Mouse (Mus musculus) spleen, adult 2 months (tissue): ENCODE results near the gene Slc25a11.

Source experiments
- CTCF ChIP-seq: fragments of 200-500 bp; IDR thresholded peaks from 2 replicates; pipeline ENCODE4 v1.5.1; 2011; ENCODE audit warnings: mild to moderate bottlenecking, inconsistent platforms; ENCODE audit not compliant: insufficient read depth, insufficient read length, insufficient replicate concordance; ENCODE audit errors: extremely low read depth
- POLR2A ChIP-seq: fragments of 200-500 bp; IDR thresholded peaks from 2 replicates; pipeline ENCODE4 v1.6.1; 2011; ENCODE audit warnings: low read depth, low read length, inconsistent platforms

GRCm38 (mm10) chr11:70678092-70678491, 30.8 kb upstream of the Slc25a11 start:
- TF ChIP-seq POLR2A (no peak), CTCF (no peak)
